Mouse (Mus musculus) kidney, embryonic 16.5 days (tissue): ENCODE measurements around the gene Cdc42ep2. TPM values are rescaled to one million over a fixed set of nuclear protein-coding genes. Genes with fewer than 3 reads are reported as not detected.

Source experiments
- ATAC-seq: fragments of 200-750 bp; cut with Nextera tagmentation; 2 replicates; pipeline ENCODE4 v1.8.0; 2017; ENCODE audit warnings: moderate TSS enrichment; ENCODE audit not compliant: low FRiP score, low TSS enrichment
- H3K27ac ChIP-seq: fragments of 300-500 bp; sonication (generic); 2 replicates; pipeline ENCODE4 v1.5.1; 2014; ENCODE audit warnings: low read length
- H3K27me3 ChIP-seq: fragments of 300-500 bp; sonication (generic); 2 replicates; pipeline ENCODE4 v1.6.1; 2014; ENCODE audit warnings: low read length, control low read depth, mixed read lengths; ENCODE audit not compliant: insufficient read depth
- H3K36me3 ChIP-seq: fragments of 300-500 bp; sonication (generic); 2 replicates; pipeline ENCODE4 v1.6.1; 2014; ENCODE audit warnings: low read length, control low read depth, mixed read lengths; ENCODE audit not compliant: insufficient read depth
- H3K4me1 ChIP-seq: fragments of 300-500 bp; sonication (generic); 2 replicates; pipeline ENCODE4 v1.6.1; 2014; ENCODE audit warnings: low read length, control low read depth, mixed read lengths; ENCODE audit not compliant: insufficient read depth
- H3K4me2 ChIP-seq: fragments of 300-500 bp; sonication (generic); replicated peaks from 2 replicates; pipeline ENCODE4 v1.6.1; 2014; ENCODE audit warnings: low read depth, low read length
- H3K4me3 ChIP-seq: fragments of 300-500 bp; sonication (generic); 2 replicates; pipeline ENCODE4 v1.5.1; 2014; ENCODE audit warnings: mild to moderate bottlenecking, low read length
- H3K9ac ChIP-seq: fragments of 300-500 bp; sonication (generic); replicated peaks from 2 replicates; pipeline ENCODE4 v1.6.1; 2014; ENCODE audit warnings: low read length
- H3K9me3 ChIP-seq: fragments of 300-500 bp; sonication (generic); 2 replicates; pipeline ENCODE4 v1.6.1; 2016; ENCODE audit warnings: low read length, control low read depth
- WGBS: fragments of 180-500 bp; shearing (Covaris S2); extraction: QIAGEN DNeasy Blood & Tissue Kit; methylation state at CpG from one replicate; pipeline ENCODE4 v1.1.7; 2014; 5-methylcytosine and 5-hydroxymethylcytosine counted together
- polyA plus RNA-seq: library from polyadenylated mRNA; unstranded; fragments of >200 nt; fragmentation: Nextera tagmentation; extraction: Ambion mirVana; gene quantifications from 2 replicates; pipeline ENCODE4 v1.2.1, GENCODE M21; 2015

Cdc42ep2 gene
- polyA plus RNA-seq, 1 experiment from 2014 or later: 16.5 TPM

DNA sequence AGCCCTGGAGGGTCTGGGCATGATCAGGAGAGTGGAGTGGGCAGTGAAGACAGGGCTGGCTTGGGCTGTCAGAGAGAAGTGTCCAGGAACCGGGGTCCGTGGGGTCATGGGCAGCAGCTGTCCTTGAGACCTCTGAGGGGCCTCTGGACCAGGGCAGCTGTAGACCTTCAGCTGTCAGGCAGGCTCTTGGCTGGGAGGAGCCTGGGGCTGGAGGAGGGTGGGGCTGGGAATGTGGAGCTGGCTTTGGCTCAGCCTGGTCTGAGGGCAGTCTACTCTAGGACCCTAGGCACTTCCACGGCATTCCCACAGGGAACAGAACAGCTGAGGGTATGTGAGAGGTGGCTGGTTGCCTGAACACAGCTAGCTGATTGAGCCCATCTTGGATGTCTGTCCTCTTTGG lies 10.7 kb upstream of the Cdc42ep2 start:
- Histone ChIP-seq H3K36me3 (no peaks in the 10 kb centered on the region), H3K9me3 (no peaks in the 10 kb centered on the region), H3K4me3 (no peak overlapping the region), H3K27ac (peak overlapping the region; percentile 67), H3K9ac (peak overlapping the region; percentile 39), H3K4me1 (peaks cover 49% of the 10 kb centered on the region), H3K4me2 (0 out of 2 replicates have a peak overlapping the region, but pooled peaks have one; percentile 17), H3K27me3 (no peaks in the 10 kb centered on the region)
- 7% methylated on average over 3 of the region's 3 CpGs for WGBS
- peak; percentile 91 for ATAC-seq

GRCm38 (mm10) chr19:5929634-5930596 lies 5.3 kb upstream of the Cdc42ep2 start:
- Histone ChIP-seq H3K27me3 (no peaks in the 10 kb centered on the region), H3K36me3 (no peaks in the 10 kb centered on the region), H3K9ac (peak overlapping the region; percentile 2; the same call in 1 of the 2 replicates), H3K4me2 (peak overlapping the region; percentile 26), H3K9me3 (no peaks in the 10 kb centered on the region), H3K4me3 (no peak overlapping the region), H3K27ac (peak overlapping the region; percentile 92), H3K4me1 (peaks cover 52% of the 10 kb centered on the region)
- peak; percentile 78 for ATAC-seq
- WGBS: 19% methylated on average over 14 of the region's 14 CpGs

DNA sequence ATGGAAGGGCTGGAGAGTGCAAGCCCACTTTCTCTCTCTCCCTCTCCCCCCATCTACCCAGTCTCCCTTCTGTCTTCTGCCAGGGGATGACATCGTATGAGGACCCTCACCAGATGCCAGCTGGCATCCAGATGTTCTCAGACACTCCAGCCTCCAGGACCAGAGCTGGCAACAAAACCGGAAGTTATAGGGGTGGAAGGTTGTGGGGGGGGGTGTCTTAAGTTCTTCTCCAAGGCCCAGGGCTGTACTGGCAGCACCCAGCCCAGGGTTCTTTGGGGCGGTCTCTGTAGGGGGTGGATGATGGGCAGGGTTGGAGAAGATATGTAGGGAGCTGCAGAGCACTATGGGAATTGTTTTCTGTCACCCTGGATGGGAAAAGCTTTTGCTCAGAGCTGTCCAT lies 3.9 kb upstream of the Cdc42ep2 start:
- no peaks in the 10 kb centered on the region for H3K36me3 ChIP-seq
- H3K9me3 ChIP-seq: no peaks in the 10 kb centered on the region
- peak overlapping the region; percentile 92 for H3K27ac ChIP-seq
- no peak overlapping the region for H3K4me2 ChIP-seq
- 42% methylated on average over 3 of the region's 3 CpGs for WGBS
- H3K4me3 ChIP-seq: no peak overlapping the region
- no peak overlapping the region; the same call in 1 of the 2 replicates for H3K9ac ChIP-seq
- H3K27me3 ChIP-seq: no peaks in the 10 kb centered on the region
- H3K4me1 ChIP-seq: peaks cover 54% of the 10 kb centered on the region
- no peak for ATAC-seq

- Histone ChIP-seq H3K4me1 (peaks cover 58% of the 10 kb centered on the region), H3K27me3 (no peaks in the 10 kb centered on the region), H3K36me3 (no peaks in the 10 kb centered on the region), H3K9ac (no peak overlapping the region; the same call in 1 of the 2 replicates), H3K4me2 (no peak overlapping the region), H3K9me3 (no peaks in the 10 kb centered on the region), H3K4me3 (no peak overlapping the region), H3K27ac (peak overlapping the region; percentile 92; the same call in 1 of the 2 replicates)
- no peak for ATAC-seq
- WGBS: 57% methylated on average over 6 of the region's 6 CpGs
Measured at GRCm38 (mm10) chr19:5928104-5928503, 3.5 kb upstream of the Cdc42ep2 start.

DNA sequence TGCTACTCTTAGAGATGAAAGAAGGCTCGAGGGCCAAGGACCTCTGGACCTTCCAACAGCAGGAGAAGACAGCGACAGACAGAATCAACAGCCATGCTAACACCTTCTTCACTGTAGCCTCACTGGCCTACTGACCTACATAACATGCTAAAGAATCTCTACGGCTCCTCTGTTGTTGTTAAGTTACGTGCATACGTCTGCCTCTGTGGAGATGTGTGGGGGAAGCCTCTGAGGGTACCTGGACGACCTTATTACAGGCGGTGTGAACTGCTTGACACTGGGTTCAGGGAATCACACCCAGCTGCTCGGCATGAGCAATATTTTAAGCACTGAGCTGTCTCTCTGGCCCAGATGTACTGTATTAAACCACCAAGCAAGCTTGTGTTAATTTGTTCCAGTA lies 2.9 kb upstream of the Cdc42ep2 start:
- ATAC-seq: no peak
- peak overlapping the region; percentile 57; the same call in 1 of the 2 replicates for H3K27ac ChIP-seq
- 49% methylated on average over 8 of the region's 8 CpGs for WGBS
- H3K36me3 ChIP-seq: no peaks in the 10 kb centered on the region
- no peak overlapping the region for H3K4me2 ChIP-seq
- H3K9me3 ChIP-seq: no peaks in the 10 kb centered on the region
- no peak overlapping the region for H3K9ac ChIP-seq
- no peaks in the 10 kb centered on the region for H3K27me3 ChIP-seq
- H3K4me1 ChIP-seq: peaks cover 64% of the 10 kb centered on the region
- H3K4me3 ChIP-seq: no peak overlapping the region

DNA sequence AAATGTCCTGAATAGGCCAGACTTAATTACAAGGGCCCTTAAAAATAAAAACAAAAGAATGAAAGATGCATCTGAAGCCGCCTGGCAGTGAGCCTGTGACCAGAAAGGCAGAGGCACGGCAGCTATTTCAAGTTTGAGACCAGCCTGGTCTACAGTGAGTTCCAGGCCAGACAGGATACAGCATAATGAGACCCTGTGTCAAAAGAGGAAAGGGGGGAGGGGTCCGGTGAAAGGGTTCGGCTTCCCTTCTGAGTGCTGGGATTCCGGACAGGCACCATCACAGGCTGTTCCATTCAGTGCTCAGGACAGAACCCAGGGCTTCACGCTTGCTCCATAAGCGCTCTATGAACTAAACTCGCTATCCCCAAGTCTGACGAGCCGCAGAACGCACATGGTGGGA lies 2.4 kb upstream of the Cdc42ep2 start:
- Histone ChIP-seq H3K4me2 (no peak overlapping the region), H3K27me3 (no peaks in the 10 kb centered on the region), H3K4me3 (no peak overlapping the region), H3K4me1 (peaks cover 69% of the 10 kb centered on the region), H3K27ac (peak overlapping the region; percentile 57; the same call in 1 of the 2 replicates), H3K9ac (no peak overlapping the region), H3K36me3 (no peaks in the 10 kb centered on the region), H3K9me3 (no peaks in the 10 kb centered on the region)
- 61% methylated on average over 11 of the region's 11 CpGs for WGBS
- no peak for ATAC-seq

DNA sequence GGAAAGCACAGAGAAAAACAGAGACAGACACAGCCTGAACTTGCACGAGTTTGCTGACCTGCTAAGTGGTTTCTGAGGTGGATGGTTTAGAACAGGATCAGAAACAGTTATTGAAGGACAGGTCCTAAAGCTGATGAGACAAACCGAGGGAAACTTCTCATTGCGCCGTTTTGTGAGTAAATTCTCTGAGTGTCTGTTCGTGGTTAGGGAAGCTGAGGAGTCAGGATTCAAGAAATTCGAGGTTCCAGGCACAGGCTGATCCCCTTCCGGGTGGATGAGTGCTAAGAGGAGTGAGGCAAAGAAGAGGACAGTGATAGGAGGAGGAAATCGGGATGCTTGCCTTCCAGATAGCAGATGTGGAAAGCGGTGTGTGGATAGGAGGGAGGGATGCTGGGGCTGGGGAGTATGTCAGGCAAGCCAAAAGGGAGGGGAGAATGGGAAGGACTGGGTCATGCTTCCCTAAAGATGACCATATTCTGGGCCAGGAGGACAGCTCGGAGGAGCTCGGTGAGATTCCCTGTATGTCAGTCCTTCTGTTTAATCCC lies 767 bp upstream of the Cdc42ep2 start:
- H3K27me3 ChIP-seq: no peaks in the 10 kb centered on the region
- peak overlapping the region; percentile 91 for H3K4me2 ChIP-seq
- no peaks in the 10 kb centered on the region for H3K9me3 ChIP-seq
- peak overlapping the region; percentile 86 for H3K27ac ChIP-seq
- H3K36me3 ChIP-seq: no peaks in the 10 kb centered on the region
- H3K9ac ChIP-seq: peak overlapping the region; percentile 84
- no peak for ATAC-seq
- H3K4me1 ChIP-seq: peaks cover 68% of the 10 kb centered on the region
- peak overlapping the region; percentile 75 for H3K4me3 ChIP-seq
- 32% methylated on average over 11 of the region's 11 CpGs for WGBS

GRCm38 (mm10) chr19:5923990-5924712 lies 465 bp downstream of the Cdc42ep2 start:
- H3K27me3 ChIP-seq: no peaks in the 10 kb centered on the region
- H3K36me3 ChIP-seq: no peaks in the 10 kb centered on the region
- no peaks in the 10 kb centered on the region for H3K9me3 ChIP-seq
- 0% methylated on average over 38 of the region's 38 CpGs for WGBS
- H3K4me2 ChIP-seq: peak overlapping the region; percentile 91
- H3K27ac ChIP-seq: peak overlapping the region; percentile 86
- peak; percentile 79 for ATAC-seq
- H3K9ac ChIP-seq: peak overlapping the region; percentile 84
- H3K4me1 ChIP-seq: peaks cover 56% of the 10 kb centered on the region
- H3K4me3 ChIP-seq: peak overlapping the region; percentile 75

DNA sequence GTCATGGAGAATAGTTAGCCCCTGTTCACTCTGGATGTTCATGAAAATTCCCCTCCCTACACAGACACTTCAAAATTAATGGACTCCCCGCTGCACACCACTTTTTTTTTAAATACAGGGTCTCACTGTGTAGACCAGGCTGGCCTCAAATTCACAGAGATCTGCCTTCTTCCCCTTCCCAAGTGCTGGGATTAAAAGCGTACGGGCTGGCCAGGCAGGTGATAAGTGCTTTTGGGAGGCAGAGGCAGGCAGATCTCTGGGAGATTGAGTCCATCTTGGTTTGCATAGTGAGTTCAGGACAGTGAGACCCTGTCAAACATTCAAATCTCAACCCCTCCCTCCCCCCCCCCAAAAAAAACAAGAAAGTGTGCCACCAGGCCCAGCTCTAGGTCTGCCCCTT lies 1.7 kb downstream of the Cdc42ep2 start:
- H3K4me1 ChIP-seq: peaks cover 44% of the 10 kb centered on the region
- H3K9me3 ChIP-seq: no peaks in the 10 kb centered on the region
- peak overlapping the region; percentile 91 for H3K4me2 ChIP-seq
- peak overlapping the region; percentile 84 for H3K9ac ChIP-seq
- H3K27me3 ChIP-seq: no peaks in the 10 kb centered on the region
- ATAC-seq: no peak
- H3K4me3 ChIP-seq: peak overlapping the region; percentile 25; the same call in 1 of the 2 replicates
- H3K36me3 ChIP-seq: peaks cover 4% of the 10 kb centered on the region; the same call in 1 of the 2 replicates
- H3K27ac ChIP-seq: 0 out of 2 replicates have a peak overlapping the region, but pooled peaks have one; percentile 8
- WGBS: 93% methylated on average over 3 of the region's 3 CpGs
